Mouse (Mus musculus): ENCODE measurements around the gene Slco2b1. TPM values are rescaled to one million over a fixed set of nuclear protein-coding genes. Genes with fewer than 3 reads are reported as not detected.
"Not testable (repeated sequence)": the region's sequence is repeated elsewhere in the genome, so short reads cannot be mapped to it uniquely, and the experiment has no call there.

Slco2b1 gene
- total RNA-seq (2022), result 1 to 10 TPM; 2.5 to 5.8 (median 4.3) TPM

DNA sequence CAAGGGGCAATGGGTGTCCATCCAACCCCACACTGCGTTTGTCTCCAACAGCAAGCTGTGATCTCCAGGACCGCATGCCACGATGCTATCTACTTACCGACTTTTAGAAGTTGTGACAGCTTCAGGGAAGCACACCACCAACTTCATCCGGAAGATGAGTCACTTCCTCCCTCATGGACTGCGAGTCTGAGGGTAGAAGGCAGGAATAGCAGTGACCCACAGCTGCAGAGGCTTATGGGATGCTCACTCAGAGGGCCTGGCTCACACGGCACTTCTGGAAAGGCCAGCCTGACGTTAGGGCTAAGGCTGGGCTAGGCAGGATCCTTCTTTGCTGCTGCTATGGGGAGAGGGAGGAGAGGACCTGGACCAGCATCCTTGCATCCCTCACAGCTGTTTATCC lies at the start of gene Slco2b1:
Gene Slco2b1, minus strand, starts transcription at position 175 of the 400 bp plus-strand sequence.
- DNase-seq (ENCODE audit: low spot score in 2 of 2), result no peak

DNA sequence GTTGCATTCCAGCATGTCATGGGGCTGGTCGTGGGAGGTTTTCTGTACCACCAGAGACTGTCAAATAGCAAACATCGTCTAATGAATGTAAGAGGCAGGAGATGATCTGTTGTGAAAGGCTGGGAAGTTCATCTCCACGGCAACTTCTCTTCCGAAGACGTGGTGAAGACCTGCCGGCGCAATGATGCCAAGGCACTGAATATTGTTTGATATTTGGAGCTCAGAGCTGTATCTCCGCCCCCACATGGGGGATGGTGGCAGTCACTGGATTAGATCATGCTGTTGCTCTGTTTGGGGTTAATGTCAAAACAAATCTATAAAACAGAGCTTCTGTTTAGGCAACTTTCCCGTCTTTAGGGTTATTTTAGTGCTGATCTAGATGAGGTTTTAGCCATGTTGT lies 28.1 kb upstream of the Slco2b1 start:
- no peak for DNase-seq (ENCODE audit: low spot score in 2 of 2)

DNA sequence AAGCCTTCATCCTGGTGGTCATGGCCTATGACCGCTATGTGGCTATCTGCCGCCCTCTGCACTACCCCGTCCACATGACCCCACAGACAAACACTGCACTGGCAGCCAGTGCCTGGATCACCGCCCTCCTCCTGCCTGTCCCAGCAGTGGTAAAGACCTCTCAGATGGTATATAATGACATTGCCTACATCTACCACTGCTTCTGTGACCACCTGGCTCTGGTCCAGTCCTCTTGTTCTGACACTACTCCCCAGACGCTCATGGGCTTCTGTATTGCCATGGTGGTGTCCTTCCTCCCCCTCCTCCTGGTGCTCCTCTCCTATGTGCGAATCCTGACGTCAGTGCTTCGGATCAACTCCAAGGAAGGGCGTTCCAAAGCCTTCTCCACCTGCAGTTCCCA lies 24.4 kb upstream of the Slco2b1 start:
- not testable (repeated sequence) for DNase-seq (ENCODE audit: low spot score in 2 of 2)

GRCm38 (mm10) chr7:99734612-99735011 lies 23.5 kb upstream of the Slco2b1 start:
- no peak for DNase-seq (ENCODE audit: low spot score in 2 of 2)

- DNase-seq (ENCODE audit: low spot score in 2 of 2), result no peak
These were observed 18.8 kb upstream of the Slco2b1 start, which contains the start of gene Olfr520 for GRCm38 (mm10) chr7:99729973-99730372. Olfr520 (plus strand) TSS chr7:99730273.

DNA sequence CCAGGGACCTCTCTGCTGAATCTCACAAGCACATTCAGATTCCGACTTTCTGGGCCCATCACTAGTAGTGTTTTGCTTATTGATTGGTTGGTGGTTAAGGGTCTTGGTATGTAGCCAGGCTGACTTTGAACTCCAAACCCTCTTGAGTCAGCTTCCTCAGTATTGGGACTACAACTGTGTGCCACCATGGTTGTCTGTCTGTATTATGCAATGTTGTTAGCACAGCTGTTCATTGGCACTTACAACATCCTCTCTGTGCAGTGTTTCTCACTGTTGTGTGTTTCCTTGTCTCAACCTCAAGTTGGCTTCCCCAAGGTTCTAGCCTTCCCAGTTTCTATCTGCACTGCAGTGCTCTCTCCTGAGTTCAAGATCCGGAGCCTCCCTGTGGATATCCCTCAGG lies 5.4 kb upstream of the Slco2b1 start:
- DNase-seq (ENCODE audit: low spot score in 2 of 2), result no peak

- no peak for DNase-seq (ENCODE audit: low spot score in 2 of 2)
These were observed 1.3 kb upstream of the Slco2b1 start for GRCm38 (mm10) chr7:99712431-99712830.

- peak; percentile 32 to 55 for DNase-seq (ENCODE audit: low spot score in 2 of 2)
These were observed 664 bp downstream of the Slco2b1 start for GRCm38 (mm10) chr7:99710476-99710875.

- no peak for DNase-seq (ENCODE audit: low spot score in 2 of 2)
These were observed 1.1 kb downstream of the Slco2b1 start for GRCm38 (mm10) chr7:99709992-99710391.

GRCm38 (mm10) chr7:99708750-99709149 lies 2.4 kb downstream of the Slco2b1 start:
- DNase-seq (ENCODE audit: low spot score in 2 of 2), result no peak

GRCm38 (mm10) chr7:99708301-99708721 lies 2.8 kb downstream of the Slco2b1 start:
- DNase-seq (ENCODE audit: low spot score in 2 of 2), result no peak

DNA sequence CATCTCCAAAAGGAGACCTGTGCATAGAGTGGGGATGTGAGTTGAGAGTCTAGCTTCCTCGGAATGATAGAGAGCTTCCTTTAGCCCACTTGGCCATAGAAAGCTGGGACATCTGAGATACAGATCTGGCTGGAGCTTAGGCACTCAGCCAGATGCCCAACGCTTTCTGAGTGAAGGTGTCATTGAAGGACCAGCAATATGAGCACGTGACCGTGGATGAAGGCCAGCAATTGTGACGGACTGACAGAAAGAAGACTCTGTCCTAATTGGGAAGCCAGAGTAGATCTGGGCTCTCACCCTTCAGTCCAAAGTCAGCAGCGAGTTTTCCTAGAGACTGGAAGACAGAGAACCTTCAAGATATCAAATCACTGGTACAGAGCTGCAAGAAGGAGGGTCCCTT lies 3.5 kb downstream of the Slco2b1 start:
- no peak for DNase-seq (ENCODE audit: low spot score in 2 of 2)

- peak; percentile 53 to 72 for DNase-seq (ENCODE audit: low spot score in 2 of 2)
These were observed 4.0 kb downstream of the Slco2b1 start for GRCm38 (mm10) chr7:99707038-99707595.

DNA sequence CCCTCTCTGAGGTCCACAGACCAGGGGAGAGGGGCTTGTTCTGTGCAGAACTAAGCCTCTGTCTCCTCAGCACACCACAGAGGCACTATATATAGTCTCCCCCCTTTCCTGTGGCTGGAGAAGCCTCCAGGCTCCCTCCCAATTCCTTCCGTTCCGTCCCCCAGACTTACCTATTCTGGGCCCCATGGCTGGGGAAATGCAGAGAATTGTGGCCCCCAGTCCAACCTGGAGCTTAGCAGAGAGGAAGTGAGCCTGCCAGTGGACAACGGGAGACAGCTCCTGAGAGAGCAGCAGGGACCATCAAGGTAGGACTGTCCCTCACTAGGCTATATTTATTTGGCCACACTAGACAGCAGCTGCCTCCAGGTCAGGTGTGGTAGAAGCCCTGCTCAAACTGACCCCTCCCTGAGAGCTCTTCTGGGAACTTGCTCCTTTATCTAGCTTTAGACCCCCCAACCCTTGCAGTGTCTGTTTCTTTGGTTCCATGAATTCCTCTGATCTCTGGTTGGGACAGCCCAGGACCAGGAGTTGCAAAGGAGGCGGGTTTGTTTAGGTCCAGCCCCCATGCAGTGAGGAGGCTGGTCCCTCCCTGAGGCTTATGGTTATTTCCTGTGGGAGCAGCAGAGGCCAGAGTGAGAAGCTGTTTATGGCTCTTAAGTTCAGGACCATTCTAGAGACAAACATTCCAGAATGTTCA lies 4.7 kb downstream of the Slco2b1 start:
- DNase-seq (ENCODE audit: low spot score in 2 of 2), result peak; percentile 53 to 61

DNA sequence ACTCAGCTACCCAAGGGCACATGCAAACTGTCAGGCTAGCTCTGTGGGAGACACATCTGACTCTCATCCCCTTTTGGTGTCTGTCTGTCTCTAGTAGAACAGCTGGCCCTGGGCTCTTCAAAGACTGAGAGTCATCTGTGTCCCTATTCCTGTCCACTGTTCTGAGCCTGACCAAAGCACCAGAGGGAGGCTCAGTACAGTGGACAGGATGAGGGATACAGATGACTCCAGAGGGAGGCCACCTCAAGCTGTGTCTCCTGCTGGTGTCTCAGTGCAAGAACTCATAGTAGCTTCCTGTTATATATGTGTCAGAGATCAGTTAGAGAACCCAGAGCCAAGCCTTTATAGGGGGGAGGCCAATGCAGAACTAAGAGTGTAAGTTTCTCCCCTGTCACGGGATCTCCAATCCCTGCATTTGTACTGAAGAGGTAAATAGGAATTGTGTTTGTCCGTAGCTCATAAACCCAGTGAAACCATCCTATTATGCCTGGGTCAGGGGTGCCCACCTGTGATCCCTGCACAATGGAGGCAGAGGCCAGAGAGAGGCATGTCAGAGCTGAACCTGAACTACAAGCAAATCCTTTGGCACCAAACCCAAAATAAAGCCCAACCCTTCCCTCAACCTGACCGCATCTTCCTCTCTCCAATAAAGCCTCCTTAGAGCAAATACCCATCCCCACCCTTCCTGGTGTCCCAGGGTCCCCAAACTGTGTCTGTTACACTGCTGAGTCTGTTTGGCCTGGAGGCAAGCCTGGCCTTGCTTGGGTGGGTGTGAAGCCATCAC lies 6.2 kb downstream of the Slco2b1 start:
- DNase-seq (ENCODE audit: low spot score in 2 of 2), result no peak

DNA sequence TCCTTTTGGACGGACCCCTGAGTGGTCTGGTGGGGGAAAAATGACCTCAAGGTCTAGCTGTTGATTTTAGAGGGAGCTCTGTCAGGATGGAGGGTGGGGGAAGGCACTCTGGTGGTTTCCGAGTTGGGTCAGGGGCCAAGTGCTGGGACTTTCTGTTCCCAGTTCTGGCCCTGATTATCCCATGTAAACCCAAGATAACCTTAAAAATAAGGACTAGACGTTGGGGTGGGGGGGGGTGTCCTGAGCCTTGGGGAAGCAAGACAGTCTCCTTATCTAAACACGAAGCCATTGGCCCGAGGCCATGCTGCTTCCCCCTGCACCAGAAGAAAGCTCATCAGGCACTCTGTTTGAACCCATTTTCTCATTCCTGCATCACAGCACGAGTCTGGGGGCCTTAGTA lies 8.9 kb downstream of the Slco2b1 start:
- no peak for DNase-seq (ENCODE audit: low spot score in 2 of 2)

GRCm38 (mm10) chr7:99700641-99701040 lies 10.5 kb downstream of the Slco2b1 start:
- DNase-seq (ENCODE audit: low spot score in 2 of 2), result no peak

- no peak for DNase-seq (ENCODE audit: low spot score in 2 of 2)
These were observed 11.4 kb downstream of the Slco2b1 start for GRCm38 (mm10) chr7:99699709-99700151.

DNA sequence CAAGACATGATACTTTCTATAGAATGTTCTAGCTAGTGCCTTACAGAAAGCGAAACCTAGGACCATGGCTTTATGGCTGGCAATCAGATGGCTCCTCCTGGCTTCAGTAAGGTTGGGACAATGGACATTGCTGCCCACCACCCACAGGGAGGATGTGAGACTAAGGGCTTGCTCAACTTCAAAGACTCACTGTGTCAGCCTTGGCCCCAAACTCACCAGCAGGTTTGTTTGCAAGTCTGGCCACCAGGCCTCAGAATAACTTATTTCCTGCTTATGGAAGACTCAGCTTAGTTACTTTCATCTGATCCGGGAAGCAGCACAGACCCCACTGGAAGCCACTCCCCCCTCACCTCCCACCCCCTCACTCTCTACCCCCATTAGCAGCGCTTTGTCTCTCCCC lies 12.0 kb downstream of the Slco2b1 start:
- no peak for DNase-seq (ENCODE audit: low spot score in 2 of 2)

DNA sequence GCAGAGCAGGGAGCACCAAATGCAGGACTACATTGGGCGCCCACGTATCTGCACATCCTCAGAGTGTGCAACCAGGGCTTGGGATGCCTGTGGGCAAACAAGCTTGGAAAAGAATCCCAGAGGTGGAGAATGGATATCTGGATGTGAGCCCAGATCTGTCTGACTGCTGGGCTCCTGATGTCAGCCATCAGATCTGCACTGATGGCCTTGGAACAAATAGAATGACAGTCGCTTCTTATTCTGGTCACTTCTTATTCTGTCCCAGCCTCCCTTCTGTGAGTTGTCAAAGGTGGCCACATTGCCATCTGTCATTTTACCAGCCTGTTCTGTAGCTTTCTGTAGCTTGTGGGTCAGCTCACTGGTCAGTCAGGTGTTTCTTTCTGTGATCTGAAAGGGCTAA lies 12.6 kb downstream of the Slco2b1 start:
- no peak for DNase-seq (ENCODE audit: low spot score in 2 of 2)

- DNase-seq (ENCODE audit: low spot score in 2 of 2), result no peak
These were observed 15.6 kb downstream of the Slco2b1 start for GRCm38 (mm10) chr7:99695471-99696057.

DNA sequence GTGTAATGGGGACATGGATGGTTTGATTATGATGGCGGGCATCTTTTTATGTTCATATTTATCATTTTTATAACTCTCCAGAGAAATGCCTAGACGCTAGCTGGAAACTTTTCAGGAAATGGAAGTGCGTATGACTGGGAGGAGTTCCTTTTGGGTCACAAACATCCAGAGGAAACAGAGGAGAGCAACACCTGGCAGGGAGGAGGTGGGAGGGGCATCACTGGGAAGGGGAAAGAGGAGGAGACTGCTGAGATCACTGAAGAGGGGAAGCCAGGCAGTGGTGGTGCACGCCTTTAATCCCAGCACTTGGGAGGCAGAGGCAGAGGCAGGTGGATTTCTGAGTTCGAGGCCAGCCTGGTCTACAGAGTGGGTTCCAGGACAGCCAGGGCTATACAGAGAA lies 16.7 kb downstream of the Slco2b1 start:
- DNase-seq (ENCODE audit: low spot score in 2 of 2), result not testable (repeated sequence)

Data from gastrocnemius, adult 8-10 months (tissue).